Mouse (Mus musculus): ENCODE results near the gene Palld.

DNA sequence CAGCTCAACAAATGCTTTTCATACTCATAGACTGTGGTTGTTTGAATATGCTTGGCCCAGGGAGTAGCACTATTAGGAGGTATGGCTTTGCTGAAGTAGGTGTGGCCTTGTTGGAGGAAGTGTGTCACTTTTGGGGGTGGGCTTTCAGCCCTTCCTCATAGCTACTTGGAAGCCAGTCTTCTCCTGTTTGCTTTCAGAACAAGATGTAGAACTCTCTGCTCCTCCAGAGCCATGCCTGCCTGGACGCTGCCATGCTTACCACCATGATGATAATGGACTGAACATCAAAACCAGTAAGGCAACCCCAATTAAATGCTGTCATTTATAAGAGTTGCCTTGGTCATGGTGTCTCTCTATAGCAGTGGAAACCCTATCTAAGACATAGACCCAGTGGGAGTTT lies 217.2 kb downstream of the Palld start:
- TF ChIP-seq CTCF (conservative IDR thresholded peaks at IDR 0.05; ENCODE audit: low read length): no peak
- TF ChIP-seq POU5F1 (IDR thresholded peaks at IDR 0.05; ENCODE audit: borderline replicate concordance, low read length): no peak

Data from E14TG2a.4 (cell line).